Mouse (Mus musculus) layer of hippocampus, adult 2 months (tissue): ENCODE results near the gene Ccr10. TPM values are rescaled to one million over a fixed set of nuclear protein-coding genes. Genes with fewer than 3 reads are reported as not detected.

ENCODE experiments used
- DNase-seq, 2 experiments: peaks; one replicate each; pipeline ENCODE4 v3.0.0; 2022; ENCODE audit warnings: low spot score in 2 of 2
- H3K27ac ChIP-seq: fragments of 200-600 bp; 2 replicates; pipeline ENCODE4 v1.8.1; 2022
- H3K4me3 ChIP-seq: fragments of 200-600 bp; 2 replicates; pipeline ENCODE4 v1.8.1; 2022; ENCODE audit warnings: mild to moderate bottlenecking
- CTCF ChIP-seq: fragments of 200-600 bp; conservative IDR thresholded peaks from 2 replicates; pipeline ENCODE4 v1.8.1; 2022; ENCODE audit warnings: antibody characterized with exemption, mild to moderate bottlenecking, moderate library complexity
- total RNA-seq, 2 experiments: library from RNA; stranded (reverse); gene quantifications; 2 replicates each; pipeline ENCODE4 v1.2.3; 2021

Ccr10 gene
- total RNA-seq, 2 experiments from 2014 or later: not detected

- TF ChIP-seq CTCF: 0 out of 2 replicates have a peak, but pooled peaks have one; percentile 22
- Histone ChIP-seq H3K27ac (no peak overlapping the region), H3K4me3 (no peak overlapping the region)
- DNase-seq: no peak
These were observed 24.2 kb downstream of the Ccr10 start for GRCm38 (mm10) chr11:101151063-101151462.

GRCm38 (mm10) chr11:101149178-101150105, 25.8 kb downstream of the Ccr10 start:
- Histone ChIP-seq H3K27ac (peak overlapping the region; percentile 40; the same call in 1 of the 2 replicates), H3K4me3 (no peak overlapping the region)
- TF ChIP-seq CTCF: no peak
- DNase-seq: no peak

GRCm38 (mm10) chr11:101148751-101149150, 26.5 kb downstream of the Ccr10 start:
- TF ChIP-seq CTCF: no peak
- peak overlapping the region; percentile 40; the same call in 1 of the 2 replicates for H3K27ac ChIP-seq
- DNase-seq: no peak
- H3K4me3 ChIP-seq: no peak overlapping the region

- H3K27ac ChIP-seq: no peak overlapping the region
- no peak for TF ChIP-seq CTCF
These were observed 28.9 kb downstream of the Ccr10 start for GRCm38 (mm10) chr11:101146377-101146776.

GRCm38 (mm10) chr11:101143338-101144225, 31.7 kb downstream of the Ccr10 start:
- H3K4me3 ChIP-seq: peak overlapping the region; percentile 53
- no peak for TF ChIP-seq CTCF
- peak in 1 of 2 experiments; percentile 34 for DNase-seq
- peak overlapping the region; percentile 73 for H3K27ac ChIP-seq

More at GRCm38 (mm10) chr11:101146377-101146776, 28.9 kb downstream of the Ccr10 start:
- DNase-seq: no peak
- H3K4me3 ChIP-seq: no peak overlapping the region

- H3K27ac ChIP-seq: no peak overlapping the region
- no peak overlapping the region for H3K4me3 ChIP-seq
- no peak for DNase-seq
- no peak for TF ChIP-seq CTCF
These were observed 32.9 kb downstream of the Ccr10 start for GRCm38 (mm10) chr11:101142215-101142967.

- DNase-seq: no peak
- TF ChIP-seq CTCF: no peak
- Histone ChIP-seq H3K27ac (no peak overlapping the region), H3K4me3 (no peak overlapping the region)
These were observed 34.2 kb downstream of the Ccr10 start for GRCm38 (mm10) chr11:101141088-101141487.

- H3K4me3 ChIP-seq: peak overlapping the region; percentile 51
- no peak for TF ChIP-seq CTCF
- no peak for DNase-seq
- peak overlapping the region; percentile 62 for H3K27ac ChIP-seq
These were observed 35.0 kb downstream of the Ccr10 start for GRCm38 (mm10) chr11:101140164-101140819.

GRCm38 (mm10) chr11:101138536-101139181, 36.6 kb downstream of the Ccr10 start:
- no peak for DNase-seq
- no peak overlapping the region for H3K4me3 ChIP-seq
- TF ChIP-seq CTCF: no peak
- no peak overlapping the region for H3K27ac ChIP-seq

- Histone ChIP-seq H3K27ac (no peak overlapping the region), H3K4me3 (no peak overlapping the region)
- TF ChIP-seq CTCF: no peak
- DNase-seq: no peak
These were observed 38.2 kb downstream of the Ccr10 start for GRCm38 (mm10) chr11:101137000-101137399.

- no peak for TF ChIP-seq CTCF
- no peak for DNase-seq
- Histone ChIP-seq H3K27ac (no peak overlapping the region), H3K4me3 (no peak overlapping the region)
These were observed 40.9 kb downstream of the Ccr10 start for GRCm38 (mm10) chr11:101134217-101134865.
